Mouse (Mus musculus): Measurements from ENCODE around the gene Rdx.

Rdx gene

GRCm38 (mm10) chr9:52110738-52111137, 63.8 kb downstream of the Rdx start:
- DNase-seq (ENCODE audit: low read depth, low spot score) = no peak

DNA sequence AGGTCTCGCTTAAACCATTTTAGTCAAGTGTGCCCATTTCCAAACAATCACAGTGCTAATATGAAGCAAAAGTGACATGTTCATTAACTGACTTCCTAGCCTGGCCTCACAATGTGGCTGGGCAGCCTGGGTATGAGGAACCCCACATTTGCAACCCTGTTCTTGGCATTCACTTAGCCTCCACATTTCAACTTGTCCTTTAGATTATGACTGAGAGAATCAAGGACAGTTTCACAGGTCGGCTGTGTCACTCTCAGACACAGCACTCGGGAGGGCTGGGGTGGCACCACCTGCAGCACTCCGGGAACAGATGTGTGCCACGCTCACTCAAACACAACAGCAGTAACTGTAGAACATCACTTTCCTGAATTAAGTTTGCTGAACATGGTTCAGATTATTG, 66.1 kb downstream of the Rdx start:
- no peak for DNase-seq (ENCODE audit: low read depth, low spot score)

GRCm38 (mm10) chr9:52119212-52119611, 72.2 kb downstream of the Rdx start:
- no peak for DNase-seq (ENCODE audit: low read depth, low spot score)

- DNase-seq (ENCODE audit: low read depth, low spot score) = no peak
These were observed 78.3 kb downstream of the Rdx start for GRCm38 (mm10) chr9:52125225-52125624.

DNA sequence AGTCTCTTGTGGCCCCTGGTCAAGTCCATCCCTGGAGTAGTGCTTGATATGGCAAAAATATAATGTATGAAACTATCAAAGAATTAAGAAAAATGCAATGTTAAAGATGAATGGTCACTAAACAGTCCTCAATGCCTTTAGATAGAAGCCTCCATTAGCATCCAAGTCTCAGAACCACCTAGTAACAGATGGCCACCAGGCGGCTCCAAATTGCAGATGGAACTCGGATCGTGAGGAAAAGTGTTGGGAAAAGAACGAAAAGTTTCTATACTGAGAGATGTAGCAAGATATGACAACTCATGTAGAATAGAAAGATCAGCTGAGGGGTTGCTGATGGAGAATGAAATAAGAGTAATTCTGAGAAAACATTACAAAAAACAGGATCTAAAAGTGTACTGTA, 83.4 kb downstream of the Rdx start:
- no peak for DNase-seq (ENCODE audit: low read depth, low spot score)

DNA sequence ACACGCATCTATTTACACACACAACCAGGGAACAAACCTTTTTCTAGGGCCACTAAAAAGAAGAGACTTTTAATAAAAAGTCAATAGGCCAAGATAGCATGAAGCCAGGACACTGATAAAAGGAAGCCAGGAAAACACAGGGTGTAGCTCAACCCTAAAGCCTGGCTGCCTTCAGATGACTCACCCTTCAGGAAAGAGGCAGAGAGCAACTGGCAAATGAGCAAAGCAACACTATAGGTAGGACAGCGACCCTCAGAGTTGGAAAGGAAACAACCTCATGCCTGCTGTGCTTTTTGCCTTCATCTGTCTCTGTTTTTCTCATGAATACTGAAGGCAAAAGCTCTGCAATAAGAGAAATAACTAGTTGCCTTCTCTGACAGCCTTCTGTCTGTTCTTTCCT, 85.8 kb downstream of the Rdx start:
- DNase-seq (ENCODE audit: low read depth, low spot score) = no peak
